Mouse (Mus musculus) CD4-positive, CD25-positive, alpha-beta regulatory T cell, adult 4 months (primary cell): Measurements from ENCODE around the gene Rab5if. TPM values are rescaled to one million over a fixed set of nuclear protein-coding genes. Genes with fewer than 3 reads are reported as not detected.
"Not testable (repeated sequence)": the region's sequence is repeated elsewhere in the genome, so short reads cannot be mapped to it uniquely, and the experiment has no call there.

Experiments
- ATAC-seq: one replicate; pipeline ENCODE4 v1.8.0; 2017
- polyA plus RNA-seq, 2 experiments: library from polyadenylated mRNA; unstranded; fragments of 100-300 nt; shearing (Covaris generic); gene quantifications; one replicate each; pipeline ENCODE4 v1.2.1; 2017

The Rab5if gene
- 1 to 10 TPM; 5.1 to 5.4 TPM for polyA plus RNA-seq

- peak; percentile 86 for ATAC-seq
These were observed at the start of gene Rab5if for GRCm38 (mm10) chr2:156862772-156863486. Gene Rab5if (plus strand): TSS chr2:156863128.

DNA sequence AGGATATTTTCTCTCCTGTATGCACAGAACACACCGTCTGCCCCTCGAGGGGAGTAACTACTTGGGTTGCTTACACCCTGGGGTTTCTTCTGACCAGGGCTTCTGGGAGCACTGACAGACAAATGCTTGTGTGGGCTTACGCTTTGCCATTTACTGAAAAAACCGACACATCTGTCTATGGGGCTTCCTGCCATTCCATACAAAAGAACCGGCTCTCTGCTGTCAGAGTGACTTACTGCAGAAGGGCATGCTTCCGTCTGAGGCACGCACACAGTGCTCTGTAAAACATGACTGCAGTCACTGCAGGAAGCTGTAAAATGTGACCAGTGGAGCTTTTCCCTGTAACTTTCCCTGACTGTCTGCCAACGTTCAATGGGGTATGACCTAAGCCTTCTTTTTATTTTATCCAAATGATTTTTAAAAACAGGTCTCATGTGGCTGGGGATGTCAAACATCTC lies 48.6 kb upstream of the Rab5if start:
- no peak for ATAC-seq

GRCm38 (mm10) chr2:156814893-156815292 lies 48.0 kb upstream of the Rab5if start:
- ATAC-seq, result no peak

DNA sequence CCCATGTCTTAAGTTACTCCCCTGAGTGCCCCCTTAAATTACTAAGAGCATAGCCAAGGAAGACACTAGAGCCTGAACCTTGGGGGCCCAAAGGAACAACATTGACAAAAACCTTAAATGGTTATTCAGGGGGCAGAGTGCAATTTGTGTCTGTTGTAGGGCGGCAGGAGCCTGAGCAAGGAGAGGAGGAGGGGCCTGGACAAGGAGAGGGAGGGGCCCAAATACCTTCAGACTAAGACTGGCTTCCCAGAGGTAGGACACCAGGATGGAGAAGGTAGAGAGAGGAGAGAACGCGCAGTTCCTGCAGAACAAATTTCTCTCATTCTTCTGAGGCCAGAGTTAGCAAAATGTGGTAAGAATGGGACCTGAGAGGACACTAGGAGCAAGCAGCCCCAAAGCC lies 47.5 kb upstream of the Rab5if start:
- ATAC-seq, result no peak

GRCm38 (mm10) chr2:156816116-156816515 lies 46.8 kb upstream of the Rab5if start:
- ATAC-seq, result no peak

DNA sequence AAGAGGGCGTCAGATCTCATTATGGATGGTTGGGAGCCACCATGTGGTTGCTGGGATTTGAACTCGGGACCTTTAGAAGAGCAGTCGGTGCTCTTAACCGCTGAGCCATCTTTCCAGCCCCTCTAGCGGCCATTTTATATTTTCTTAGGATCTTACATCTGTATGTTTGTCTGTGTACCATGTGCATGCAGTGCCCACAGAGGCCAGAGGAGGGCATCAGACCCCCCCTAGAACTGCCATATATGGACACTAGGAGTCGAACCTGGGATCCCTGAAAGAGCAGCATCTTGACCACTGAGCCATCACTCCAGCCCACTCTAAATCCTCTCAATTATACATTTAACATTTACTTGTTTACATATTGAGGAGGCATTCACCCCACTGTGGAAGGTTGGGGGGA lies 37.8 kb upstream of the Rab5if start:
- ATAC-seq, result not testable (repeated sequence)

- ATAC-seq, result no peak
These were observed 28.6 kb upstream of the Rab5if start for GRCm38 (mm10) chr2:156834336-156834735.

- no peak for ATAC-seq
These were observed 24.1 kb upstream of the Rab5if start for GRCm38 (mm10) chr2:156838839-156839238.

- ATAC-seq, result peak; percentile 84
These were observed 23.4 kb upstream of the Rab5if start, which contains the start of gene Tgif2 for GRCm38 (mm10) chr2:156839319-156840191. Gene Tgif2 (plus strand): TSS chr2:156840007.

- ATAC-seq, result peak; percentile 4
These were observed 22.5 kb upstream of the Rab5if start for GRCm38 (mm10) chr2:156840301-156841027.

GRCm38 (mm10) chr2:156841028-156841840 lies 21.7 kb upstream of the Rab5if start:
- peak; percentile 22 for ATAC-seq

- peak; percentile 33 for ATAC-seq
These were observed 20.9 kb upstream of the Rab5if start for GRCm38 (mm10) chr2:156841841-156842706.

- ATAC-seq, result no peak
These were observed 20.2 kb upstream of the Rab5if start for GRCm38 (mm10) chr2:156842711-156843110.

DNA sequence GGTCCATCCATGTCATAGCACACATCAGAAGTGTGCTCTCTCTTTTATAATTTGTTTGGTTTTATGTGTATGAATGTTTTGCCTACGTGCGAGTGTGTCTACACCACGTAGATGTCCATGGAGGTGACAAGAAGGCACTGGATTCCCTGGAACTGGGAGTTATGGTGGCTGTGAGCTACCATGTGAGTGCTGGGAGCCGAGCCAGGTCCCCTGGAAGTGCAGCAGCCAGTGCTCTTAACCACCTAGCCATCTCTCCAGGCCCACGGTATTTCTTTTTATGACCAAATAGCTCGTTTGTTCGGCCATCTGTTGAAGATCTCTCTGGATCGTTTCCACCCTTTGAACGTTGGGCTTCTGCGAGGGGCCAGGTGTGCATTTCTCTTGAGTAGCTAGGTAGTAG lies 19.6 kb upstream of the Rab5if start:
- ATAC-seq, result no peak

DNA sequence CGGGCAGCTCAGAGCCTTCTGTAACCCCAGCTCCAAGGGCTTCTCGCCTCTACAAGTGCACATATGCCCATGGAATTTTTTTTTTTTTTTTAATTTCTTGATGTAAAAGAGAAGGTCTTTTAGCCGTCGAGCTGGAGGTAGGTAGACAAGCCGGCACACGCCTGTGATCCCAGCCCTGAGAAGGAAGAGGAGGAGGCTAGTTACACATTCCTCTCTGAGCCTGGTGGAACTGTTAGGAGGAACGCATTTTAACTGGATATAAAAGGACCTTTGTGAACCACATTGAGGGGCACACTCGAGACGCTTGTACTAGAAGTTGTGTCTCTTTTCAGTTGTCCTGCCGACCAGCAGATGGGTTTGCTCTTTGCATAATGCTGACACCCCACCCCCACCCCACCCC lies 18.2 kb upstream of the Rab5if start:
- no peak for ATAC-seq

- ATAC-seq, result no peak
These were observed 15.3 kb upstream of the Rab5if start for GRCm38 (mm10) chr2:156847653-156848052.

GRCm38 (mm10) chr2:156848526-156849182 lies 14.3 kb upstream of the Rab5if start:
- no peak for ATAC-seq

- no peak for ATAC-seq
These were observed 12.4 kb upstream of the Rab5if start for GRCm38 (mm10) chr2:156850505-156850904.

DNA sequence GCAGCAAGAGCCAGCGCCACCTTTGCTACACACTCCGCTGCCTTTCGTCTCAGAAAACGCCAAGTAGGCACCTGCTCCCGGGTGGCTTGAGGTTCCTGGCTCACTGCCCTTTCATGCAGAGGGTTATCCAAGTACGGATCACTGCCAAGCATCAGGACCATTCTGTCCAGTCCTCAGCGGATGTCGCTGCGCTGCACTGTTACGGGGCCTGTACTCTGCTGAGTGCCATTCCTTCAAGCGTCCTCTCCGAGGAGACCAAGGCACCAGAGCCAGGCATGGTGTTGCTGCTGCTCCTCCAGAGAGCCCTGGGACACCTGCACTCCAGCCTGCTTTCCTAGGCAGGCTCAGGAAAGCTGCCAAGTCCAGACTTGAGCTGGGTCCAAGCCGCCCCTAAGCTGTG lies 9.3 kb upstream of the Rab5if start:
- ATAC-seq, result not testable (repeated sequence)

DNA sequence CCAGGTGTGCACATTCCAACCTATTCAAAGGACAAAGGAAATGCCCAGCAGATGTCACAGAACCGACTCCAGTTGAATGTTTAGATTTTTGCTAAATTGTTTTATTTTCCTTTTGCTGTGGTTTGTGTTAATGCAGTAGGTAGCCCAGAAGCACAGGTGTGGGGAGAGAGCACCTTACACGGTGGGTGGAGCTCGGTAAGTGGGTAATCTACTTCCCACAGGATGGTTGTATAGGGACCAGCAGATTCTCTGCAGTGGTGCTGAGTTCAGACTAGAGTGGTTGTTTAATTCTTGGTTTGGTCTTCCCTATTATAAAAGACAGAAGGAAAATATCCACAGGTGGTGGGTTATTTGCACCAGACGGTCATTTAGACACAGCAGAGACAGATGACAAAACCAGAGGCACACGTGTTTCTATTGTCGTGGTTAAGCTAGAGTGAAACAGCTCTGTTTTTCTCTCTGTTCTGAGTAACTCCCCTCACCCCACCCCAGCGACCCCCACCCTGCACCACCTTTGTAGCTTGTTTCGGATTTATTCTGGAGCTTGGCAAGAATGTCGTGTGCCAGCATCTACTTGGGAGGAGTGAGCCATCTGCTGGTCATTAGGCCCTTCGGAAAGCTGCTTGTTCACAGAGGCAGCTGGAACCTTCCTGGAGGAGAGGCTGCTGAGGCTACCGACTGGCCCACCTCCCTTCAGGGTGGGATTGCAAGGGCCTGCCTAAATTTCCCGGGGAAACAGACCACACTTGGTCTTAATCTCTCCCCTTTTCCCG lies 8.7 kb upstream of the Rab5if start:
- not testable (repeated sequence) for ATAC-seq
